Mouse (Mus musculus): ENCODE results near the gene Ltf. TPM values are rescaled to one million over a fixed set of nuclear protein-coding genes. Genes with fewer than 3 reads are reported as not detected.

Ltf gene
- 68.5 and 123 TPM in 2 replicates for polyA plus RNA-seq (2012; rRNA removed)

GRCm38 (mm10) chr9:111019022-111019421, at the start of gene Ltf:
Gene Ltf (plus strand): TSS chr9:111019271.

GRCm38 (mm10) chr9:110990204-110990603, 28.9 kb upstream of the Ltf start, which contains the start of gene Rtp3:
Gene Rtp3 (minus strand): TSS chr9:110990583.

GRCm38 (mm10) chr9:111056798-111057543, 37.9 kb downstream of the Ltf start, which contains the start of gene Ccrl2:
Gene Ccrl2 (minus strand): TSS chr9:111057519.

Other genes starting within 250 kb of the Ltf start
- gene Prss42, start 221.1 kb upstream of the Ltf start, polyA plus RNA-seq (2012; rRNA removed): not detected in 2 replicates
- gene Prss44, start 205.3 kb upstream of the Ltf start, polyA plus RNA-seq (2012; rRNA removed): 0.29 and 0.37 TPM in 2 replicates
- not detected in 2 replicates for gene Prss43, start 192.6 kb upstream of the Ltf start, polyA plus RNA-seq (2012; rRNA removed)
- not detected in 2 replicates for gene Prss45, start 184.7 kb upstream of the Ltf start, polyA plus RNA-seq (2012; rRNA removed)
- gene Prss46, start 174.8 kb upstream of the Ltf start, polyA plus RNA-seq (2012; rRNA removed): 0.15 and 0.17 TPM in 2 replicates
- gene Prss50, start 161.3 kb upstream of the Ltf start, polyA plus RNA-seq (2012; rRNA removed): 0.09 and 0.17 TPM in 2 replicates
- 42.5 and 54.8 TPM in 2 replicates for gene Als2cl, start 139.4 kb upstream of the Ltf start, polyA plus RNA-seq (2012; rRNA removed)
- 5.2 and 7.4 TPM in 2 replicates for gene Tmie, start 139.2 kb upstream of the Ltf start, polyA plus RNA-seq (2012; rRNA removed)
- gene Fam240a, start 102.4 kb upstream of the Ltf start, polyA plus RNA-seq (2012; rRNA removed): not detected in 2 replicates
- gene Tdgf1, start 73.1 kb upstream of the Ltf start, polyA plus RNA-seq (2012; rRNA removed): 1.5 and 2.2 TPM in 2 replicates
- gene Lrrc2, start 67.7 kb upstream of the Ltf start, polyA plus RNA-seq (2012; rRNA removed): 2.1 and 2.5 TPM in 2 replicates
- gene Rtp3, start 28.7 kb upstream of the Ltf start, polyA plus RNA-seq (2012; rRNA removed): 0.18 and 1.2 TPM in 2 replicates
- 5.9 and 8.1 TPM in 2 replicates for gene Ccrl2, start 38.2 kb downstream of the Ltf start, polyA plus RNA-seq (2012; rRNA removed)
- 12.1 and 17.7 TPM in 2 replicates for gene Lrrfip2, start 98.3 kb downstream of the Ltf start, polyA plus RNA-seq (2012; rRNA removed)

Measured in ovary, adult 2 months (tissue).